Mouse (Mus musculus) C2C12 (cell line): ENCODE data around the gene Fam171a2.

Experiments
- CEBPB ChIP-seq: IDR thresholded peaks from one replicate; pipeline ENCODE4 v1.6.1; 2011; ENCODE audit warnings: low read depth, mild to moderate bottlenecking, control low read depth, moderate library complexity
- CTCF ChIP-seq: IDR thresholded peaks from one replicate; pipeline ENCODE4 v1.5.1; 2011; ENCODE audit not compliant: control insufficient read depth, insufficient read depth, insufficient read length
- MAX ChIP-seq: IDR thresholded peaks from one replicate; pipeline ENCODE4 v1.6.1; 2011; ENCODE audit warnings: mild to moderate bottlenecking, control low read depth
- MYOG ChIP-seq: IDR thresholded peaks from one replicate; pipeline ENCODE4 v1.6.1; 2011; ENCODE audit not compliant: control insufficient read depth, insufficient read length; ENCODE audit errors: extremely low read depth
- USF1 ChIP-seq: IDR thresholded peaks from one replicate; pipeline ENCODE4 v1.6.1; 2011; ENCODE audit warnings: low read depth, mild to moderate bottlenecking, control low read depth, moderate library complexity

DNA sequence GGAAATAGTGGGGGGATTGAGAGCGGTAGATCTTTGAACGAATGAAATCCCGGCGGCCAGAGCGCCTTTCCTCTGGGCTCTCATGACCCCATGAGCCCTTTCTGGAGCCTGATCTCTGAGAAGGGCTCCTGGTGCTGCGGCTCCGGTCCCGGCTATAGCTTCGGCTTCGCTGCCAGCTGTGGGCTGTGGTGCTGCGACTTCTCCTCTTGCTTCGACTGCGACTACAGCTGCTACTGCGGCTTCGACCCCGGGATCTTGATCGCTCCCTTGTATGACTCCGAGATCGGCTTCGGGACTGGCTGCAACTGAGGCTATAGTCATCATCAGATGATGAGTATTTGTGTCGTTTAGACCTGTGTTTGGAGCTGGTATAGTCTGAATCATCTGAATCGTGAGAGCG is 32.1 kb upstream of the Fam171a2 start:
- TF ChIP-seq CTCF = no peak
- TF ChIP-seq CEBPB = no peak
- no peak for TF ChIP-seq MAX
- no peak for TF ChIP-seq MYOG
- no peak for TF ChIP-seq USF1
